Mouse (Mus musculus): ENCODE measurements around the gene Olfr541.
"Not testable (repeated sequence)": the region's sequence is repeated elsewhere in the genome, so short reads cannot be mapped to it uniquely, and the experiment has no call there.

Olfr541 gene

DNA sequence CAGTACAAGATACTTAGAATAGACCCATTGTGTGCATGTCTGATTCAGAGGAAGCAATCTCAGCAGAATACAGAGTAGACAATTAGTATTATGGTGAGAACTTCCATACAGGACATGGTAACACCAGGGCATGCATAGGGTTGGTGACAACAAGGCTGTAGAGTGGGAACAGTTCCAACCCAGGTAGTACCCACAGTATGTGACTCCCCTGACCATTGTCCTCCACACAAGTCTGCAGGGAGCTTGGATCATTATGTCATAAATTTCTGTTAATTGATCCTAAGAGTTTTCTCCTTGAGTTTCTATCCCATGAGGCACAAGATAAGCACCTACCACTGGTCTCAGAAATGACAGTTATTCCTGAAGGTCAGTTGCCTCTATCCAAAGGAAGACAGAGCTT is at the start of gene Olfr541:
Gene Olfr541 (plus strand): TSS at position 301 of the 400 bp plus-strand sequence.
- DNase-seq (ENCODE audit: low spot score) = no peak

DNA sequence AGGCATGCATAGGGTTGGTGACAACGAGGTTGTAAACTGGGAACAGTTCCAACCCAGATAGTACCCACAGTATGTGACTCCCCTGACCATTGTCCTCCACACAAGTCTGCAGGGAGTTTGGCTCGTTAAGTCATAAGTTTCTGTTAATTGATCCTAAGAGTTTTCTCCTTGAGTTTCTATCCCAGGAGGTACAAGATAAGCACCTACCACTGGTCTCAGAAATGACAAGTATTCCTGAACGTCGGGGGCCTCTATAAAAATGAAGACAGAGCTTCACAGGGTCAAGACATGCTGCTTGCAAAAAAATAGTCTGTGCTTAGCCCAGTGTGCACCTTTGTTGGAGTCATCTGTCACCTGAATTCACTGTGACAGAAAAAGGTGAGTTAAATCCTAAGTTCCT is 37.4 kb upstream of the Olfr541 start, which contains the start of gene Olfr539:
Gene Olfr539 (plus strand): TSS at position 301 of the 400 bp plus-strand sequence.
- DNase-seq (ENCODE audit: low spot score) = no peak

DNA sequence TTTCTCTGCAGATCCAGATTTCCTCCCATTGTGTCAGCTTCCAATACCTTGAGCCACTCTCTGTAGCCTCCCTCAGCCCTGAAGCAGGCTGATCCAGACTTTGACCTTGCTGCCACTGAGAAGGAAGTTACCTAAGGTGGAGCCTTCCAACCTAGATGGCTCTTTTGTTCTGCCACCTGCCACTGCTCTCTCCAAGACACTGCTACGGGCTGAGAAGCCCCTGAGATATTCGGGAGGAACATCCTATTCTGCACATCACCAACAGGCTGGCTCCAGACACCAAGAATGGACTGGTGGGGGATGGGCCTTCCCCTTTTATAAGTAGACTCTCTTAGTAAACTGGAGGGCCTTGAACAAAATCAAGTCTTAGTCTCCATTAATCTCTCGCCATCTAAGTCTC is 26.4 kb upstream of the Olfr541 start:
- DNase-seq (ENCODE audit: low spot score) = not testable (repeated sequence)

DNA sequence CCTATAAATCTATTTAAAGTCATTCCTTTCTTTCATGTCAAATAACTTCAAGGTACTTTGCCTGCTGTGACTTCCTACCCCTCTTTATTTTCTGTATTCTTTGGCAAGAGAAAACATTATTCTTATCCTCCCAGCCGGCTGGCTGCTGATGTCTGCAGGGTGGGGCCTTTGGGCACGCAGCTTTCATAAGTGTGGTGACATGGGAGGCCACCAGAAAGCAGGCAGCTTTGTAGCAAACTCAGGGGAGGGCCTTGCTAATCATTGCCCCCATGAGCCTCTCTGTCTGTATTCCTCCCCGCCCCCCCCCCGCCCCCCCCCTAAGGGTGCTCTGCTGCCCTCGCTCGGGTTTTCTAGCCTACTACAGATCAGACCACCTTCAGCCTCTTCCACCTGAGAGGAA is 21.2 kb upstream of the Olfr541 start:
- no peak for DNase-seq (ENCODE audit: low spot score)

DNA sequence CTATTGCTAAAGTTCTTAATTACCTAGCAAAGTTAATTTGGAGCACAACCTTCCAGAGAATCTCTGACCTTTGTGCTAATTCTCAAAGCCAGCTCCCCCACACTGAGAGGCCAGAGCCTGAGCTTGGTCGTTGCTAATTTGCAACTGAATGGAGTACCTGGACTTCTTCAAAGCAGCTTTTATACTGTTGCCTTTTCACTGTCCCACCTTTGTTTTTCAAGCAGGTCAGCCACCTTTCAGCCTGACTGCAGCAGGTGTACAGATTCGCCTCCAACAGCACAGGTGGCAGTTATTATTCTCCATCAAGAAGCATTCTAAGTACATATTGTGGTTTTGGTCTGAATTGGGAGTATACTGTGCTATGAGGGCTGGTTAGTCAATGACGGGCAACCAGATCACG is 17.5 kb upstream of the Olfr541 start:
- not testable (repeated sequence) for DNase-seq (ENCODE audit: low spot score)

DNA sequence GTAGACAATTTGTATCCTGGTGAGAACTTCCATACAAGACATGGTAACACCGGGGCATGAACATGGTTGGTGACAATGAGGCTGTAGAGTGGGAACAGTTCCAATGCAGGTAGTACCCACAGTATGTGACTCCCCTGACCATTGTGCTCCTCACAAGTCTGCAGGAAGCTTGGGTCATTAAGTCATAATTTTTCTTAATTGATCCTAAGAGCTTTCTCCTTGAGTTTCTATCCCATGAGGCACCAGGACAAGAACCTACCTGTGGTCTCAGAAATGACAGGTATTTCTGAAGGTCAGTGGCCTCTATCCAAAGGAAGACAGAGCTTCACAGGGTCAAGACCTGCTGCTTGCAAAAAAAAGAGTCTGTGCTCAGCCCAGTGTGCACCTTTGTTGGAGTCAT is 15.4 kb upstream of the Olfr541 start, which contains the start of gene Olfr45:
Gene Olfr45 (plus strand): TSS at position 301 of the 400 bp plus-strand sequence.
- DNase-seq (ENCODE audit: low spot score) = no peak

DNA sequence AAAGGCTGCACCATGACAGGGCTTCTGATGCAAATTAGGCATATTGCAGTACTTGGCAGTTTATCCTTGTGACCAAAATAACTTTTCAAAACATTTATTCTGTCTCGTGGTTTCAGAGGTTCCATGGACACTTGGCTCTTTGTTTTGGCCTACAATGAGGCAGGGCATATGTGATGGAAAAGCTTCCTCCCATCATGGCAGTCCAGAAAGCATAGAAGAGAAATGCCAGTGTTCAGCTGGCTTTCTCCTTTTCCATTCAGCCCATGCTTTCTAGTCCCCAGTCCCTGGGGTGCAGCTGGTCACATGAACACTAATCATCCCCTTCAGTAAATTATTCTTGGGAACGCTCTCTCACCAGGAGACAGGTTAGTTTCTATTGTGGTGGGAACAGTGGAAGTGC is 9.3 kb downstream of the Olfr541 start:
- DNase-seq (ENCODE audit: low spot score) = no peak

DNA sequence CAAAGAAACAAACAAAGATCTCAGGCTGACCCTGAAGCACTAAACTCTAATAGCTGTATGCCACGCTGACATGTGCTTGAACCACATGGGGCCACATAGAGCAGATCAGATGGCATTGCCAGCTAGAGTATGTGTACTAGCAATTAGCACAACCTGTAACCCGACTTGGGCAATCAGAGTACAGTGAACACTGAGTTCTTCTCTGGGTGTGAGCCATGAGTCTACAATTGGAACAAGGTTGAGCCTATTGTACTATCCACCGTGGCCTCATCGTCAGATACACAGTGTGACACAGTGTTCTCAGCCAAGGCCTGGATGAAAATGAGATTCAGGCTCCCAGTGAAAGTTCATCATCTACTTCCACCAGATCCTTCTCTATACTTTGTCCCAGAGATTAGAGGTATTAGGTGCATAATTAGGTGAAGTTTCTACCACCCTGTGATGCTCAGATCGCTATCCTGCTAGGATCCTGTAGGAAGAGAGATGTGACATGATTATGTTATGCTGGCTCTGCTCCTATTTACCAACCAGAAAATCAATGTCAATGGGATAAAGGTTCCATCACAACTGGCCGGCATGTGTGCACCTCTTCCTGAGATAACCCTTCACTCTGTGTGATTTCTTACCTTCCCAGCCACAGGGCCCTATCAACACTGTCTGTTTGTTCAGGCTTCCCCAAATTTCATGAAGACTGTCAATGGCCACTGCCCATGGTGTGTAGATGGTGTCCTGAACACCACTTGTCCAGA is 10.6 kb downstream of the Olfr541 start:
- DNase-seq (ENCODE audit: low spot score) = no peak

DNA sequence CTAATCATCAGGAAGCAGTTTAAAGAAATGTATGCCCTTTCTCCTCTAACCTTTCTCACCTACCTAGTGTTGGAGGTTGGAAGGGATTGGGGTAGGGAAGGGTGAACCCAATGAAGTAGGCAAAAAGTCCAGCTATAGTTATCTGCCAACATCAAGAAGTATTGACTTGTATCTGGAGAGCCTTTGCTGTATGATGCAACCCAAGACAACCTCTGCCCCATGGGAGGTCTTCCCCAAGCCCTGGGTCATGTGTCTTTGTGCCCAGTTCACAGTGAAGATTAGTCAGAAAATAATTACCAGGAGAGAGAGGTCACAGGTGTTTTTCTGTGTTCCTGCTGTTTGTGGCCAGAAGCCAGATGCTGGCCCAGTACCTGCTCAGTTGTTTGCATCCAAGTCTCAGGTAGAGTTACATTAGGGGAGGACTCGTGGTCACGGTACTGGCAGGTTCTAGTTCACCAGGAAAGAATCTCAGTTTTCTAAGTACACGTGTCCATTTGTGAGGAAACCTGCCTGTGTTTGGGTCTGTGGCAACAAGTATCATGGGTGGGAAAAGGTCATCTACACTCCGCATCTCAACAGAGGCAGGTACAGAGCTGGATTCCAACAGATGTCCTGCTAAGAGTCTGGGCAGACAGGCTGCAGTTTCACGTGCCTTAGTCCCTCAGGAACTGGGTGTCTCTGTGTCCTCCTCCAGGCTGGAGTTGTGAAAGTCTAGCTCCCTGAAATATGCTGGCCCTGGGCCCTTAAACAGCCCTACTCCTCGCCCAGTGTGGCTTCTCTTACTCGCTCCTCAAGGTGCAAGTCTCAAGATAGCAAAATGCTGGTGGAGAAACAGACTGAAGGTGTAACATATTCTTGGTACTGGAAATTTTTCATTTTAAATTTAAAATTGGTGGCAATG is 20.3 kb downstream of the Olfr541 start:
- DNase-seq (ENCODE audit: low spot score) = no peak

DNA sequence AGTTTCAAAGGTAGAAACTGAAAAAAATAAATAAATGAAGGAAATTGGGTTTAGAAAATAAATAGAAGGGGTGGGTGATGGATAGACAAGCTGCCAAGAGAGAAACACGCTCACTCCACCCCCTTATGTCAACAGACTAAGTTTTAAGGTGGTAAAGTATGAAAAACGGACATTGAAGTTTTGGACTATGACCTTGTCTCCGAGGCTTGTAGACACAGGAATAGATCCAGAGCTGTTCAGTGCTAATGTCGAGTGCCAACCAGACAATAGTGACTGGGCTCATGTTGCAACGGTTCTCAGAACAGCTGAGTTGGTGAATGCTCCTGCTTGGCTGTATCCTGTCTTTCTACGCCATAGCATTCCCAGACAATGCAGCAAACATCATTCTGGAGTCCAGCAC is 24.0 kb downstream of the Olfr541 start:
- no peak for DNase-seq (ENCODE audit: low spot score)

DNA sequence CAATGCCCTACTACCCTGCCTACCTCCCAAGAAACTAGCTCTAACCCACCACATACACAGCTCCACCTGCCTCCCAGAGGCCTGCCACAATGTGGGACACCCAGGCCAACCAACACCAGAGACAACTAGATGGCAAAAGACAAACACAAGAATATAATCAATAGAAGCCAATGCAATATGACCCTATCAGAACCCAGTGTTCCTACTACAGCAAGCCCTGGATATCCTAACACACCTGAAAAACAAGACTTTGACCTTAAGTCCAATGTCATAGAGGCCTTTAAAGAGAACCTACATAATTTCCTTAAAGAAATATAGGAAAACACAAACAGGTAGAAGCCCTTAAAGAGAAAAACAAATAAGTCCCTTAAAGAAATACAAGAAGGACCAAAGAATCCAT is 28.5 kb downstream of the Olfr541 start:
- no peak for DNase-seq (ENCODE audit: low spot score)

DNA sequence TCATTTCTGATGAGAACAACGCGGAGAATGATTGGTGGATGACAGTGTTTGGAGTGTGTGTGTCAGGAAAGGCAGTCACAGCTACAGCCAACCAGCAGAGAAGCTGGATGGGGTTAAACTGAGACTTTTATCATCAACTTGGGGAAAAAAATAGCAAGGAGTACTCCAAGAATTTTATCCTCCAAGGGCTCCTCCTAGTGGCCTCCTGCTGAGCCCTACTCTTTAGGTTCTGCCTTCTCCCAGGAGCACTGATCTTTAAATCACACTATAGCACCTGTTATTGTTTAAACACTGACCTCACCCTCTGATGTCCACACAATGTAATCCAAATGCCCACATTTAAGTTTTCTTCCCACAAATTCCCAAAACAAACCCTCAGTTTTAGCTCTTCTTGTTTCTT is 36.1 kb downstream of the Olfr541 start:
- DNase-seq (ENCODE audit: low spot score) = peak; percentile 10

DNA sequence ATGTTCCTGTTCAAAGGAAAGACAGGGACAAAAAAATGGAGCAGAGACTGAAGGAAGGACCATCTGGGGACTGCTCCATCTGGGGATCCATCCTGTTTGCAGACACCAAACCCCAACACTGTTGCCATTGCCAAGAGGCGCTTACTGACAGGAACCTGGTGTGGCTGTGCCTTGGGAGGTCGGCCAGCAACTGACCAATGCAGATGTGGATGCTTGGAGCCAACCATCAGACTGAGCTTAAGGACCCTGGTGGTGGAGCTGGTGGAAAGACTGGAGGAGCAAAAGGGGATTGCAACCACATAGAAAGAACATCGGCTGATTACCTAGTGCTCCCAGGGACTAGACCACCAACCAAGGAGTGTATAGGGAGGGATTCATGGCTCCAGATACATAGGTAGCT is 50.3 kb downstream of the Olfr541 start:
- DNase-seq (ENCODE audit: low spot score) = no peak

DNA sequence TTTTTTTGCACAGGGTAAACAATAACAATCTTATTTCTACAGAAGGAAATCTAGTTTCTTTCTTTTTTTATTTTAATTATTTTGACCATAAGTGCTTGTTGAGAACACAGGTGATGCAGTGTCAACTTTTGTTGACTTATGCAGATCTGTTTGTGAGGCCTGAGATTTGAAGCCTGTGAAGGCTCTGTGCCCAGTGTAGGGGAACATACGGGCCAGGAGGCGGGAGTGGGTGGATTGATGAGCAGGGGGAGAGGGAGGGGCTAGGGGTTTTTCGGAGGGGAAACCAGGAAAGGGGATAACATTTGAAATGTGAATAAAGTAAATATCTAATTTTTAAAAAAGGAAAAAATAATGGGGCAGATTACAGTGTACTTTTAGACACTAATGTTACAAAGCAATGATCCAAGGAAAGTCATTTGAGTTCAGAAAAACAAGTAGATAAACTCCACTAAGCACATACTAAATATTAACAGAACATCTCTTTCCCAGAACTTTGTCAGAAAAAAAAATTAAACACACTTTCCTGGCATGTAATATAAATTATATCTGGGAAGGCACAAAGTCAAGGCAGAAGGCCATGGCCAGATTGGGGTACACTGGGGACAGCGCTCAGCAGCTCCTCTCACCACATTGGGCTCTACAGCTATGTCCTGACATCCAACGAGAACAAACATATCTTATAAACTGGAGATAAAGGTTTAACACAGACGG is 51.2 kb downstream of the Olfr541 start:
- no peak for DNase-seq (ENCODE audit: low spot score)

DNA sequence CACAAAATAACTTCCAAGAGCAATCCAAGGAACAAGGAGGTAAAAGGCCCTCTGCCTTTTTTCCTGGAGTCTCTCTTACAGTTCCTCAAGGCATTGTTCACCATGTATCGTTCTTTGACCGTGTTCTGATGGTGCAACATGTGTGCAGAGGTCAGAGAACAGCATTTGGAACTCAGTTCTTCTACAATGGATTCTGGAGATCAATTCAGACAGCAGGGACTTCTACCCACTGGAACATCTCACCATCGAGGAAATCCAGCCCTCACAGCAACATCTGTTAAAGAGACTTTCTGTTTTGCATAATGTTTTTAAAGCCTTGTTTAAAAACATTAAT is 51.7 kb downstream of the Olfr541 start:
- DNase-seq (ENCODE audit: low spot score) = no peak

DNA sequence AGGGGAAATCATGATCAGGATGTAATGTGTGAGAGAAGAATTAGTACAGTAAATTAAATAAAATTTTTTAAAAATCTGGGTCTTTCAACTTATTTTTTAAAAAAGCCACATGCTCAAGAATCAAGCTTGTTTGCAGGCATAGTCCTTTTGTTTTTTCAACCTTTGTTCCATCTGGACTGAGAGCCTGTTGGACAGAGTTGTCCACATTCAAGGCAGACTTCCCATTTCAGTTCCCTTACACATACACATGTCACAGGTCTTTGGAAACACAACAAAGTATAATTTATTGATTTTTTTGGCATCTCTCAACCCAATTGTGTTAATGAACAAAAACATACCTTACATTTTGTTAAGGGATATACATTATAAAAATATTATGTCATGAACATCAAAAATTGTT is 57.5 kb downstream of the Olfr541 start:
- no peak for DNase-seq (ENCODE audit: low spot score)
